Mouse (Mus musculus) lung, postnatal 0 days (tissue): ENCODE results near the gene Cdkn1b.

Experiments used
- CTCF ChIP-seq: IDR thresholded peaks from 2 replicates; pipeline ENCODE4 v1.5.1; 2016; ENCODE audit warnings: antibody characterized with exemption, mild to moderate bottlenecking
- EP300 ChIP-seq: IDR thresholded peaks from 2 replicates; pipeline ENCODE4 v1.6.1; 2016; ENCODE audit warnings: antibody characterized with exemption, mild to moderate bottlenecking, control low read depth

- TF ChIP-seq CTCF: no peak
- TF ChIP-seq EP300: no peak; the same call in 1 of the 2 replicates
Observed at GRCm38 (mm10) chr6:134897443-134898094, 22.6 kb upstream of the Cdkn1b start.
